Mouse (Mus musculus) heart, embryonic 12.5 days (tissue): ENCODE measurements around the gene Ifit1bl2. TPM values are rescaled to one million over a fixed set of nuclear protein-coding genes. Genes with fewer than 3 reads are reported as not detected.
"Not testable (repeated sequence)": the region's sequence is repeated elsewhere in the genome, so short reads cannot be mapped to it uniquely, and the experiment has no call there.

ENCODE experiments used
- ATAC-seq: fragments of 200-750 bp; cut with Nextera tagmentation; 2 replicates; pipeline ENCODE4 v1.8.0; 2017; ENCODE audit warnings: moderate TSS enrichment, moderate library complexity; ENCODE audit not compliant: insufficient number of reproducible peaks, low FRiP score
- H3K27ac ChIP-seq: fragments of 300-500 bp; sonication (generic); 2 replicates; pipeline ENCODE4 v1.5.1; 2016; ENCODE audit warnings: mild to moderate bottlenecking, moderate library complexity; ENCODE audit not compliant: poor library complexity, severe bottlenecking
- H3K27me3 ChIP-seq: fragments of 300-500 bp; sonication (generic); replicated peaks from 2 replicates; pipeline ENCODE4 v1.6.1; 2016; ENCODE audit warnings: mild to moderate bottlenecking, moderate library complexity
- H3K36me3 ChIP-seq: fragments of 300-500 bp; sonication (generic); 2 replicates; pipeline ENCODE4 v1.6.1; 2016; ENCODE audit warnings: mild to moderate bottlenecking, moderate library complexity
- H3K4me1 ChIP-seq: fragments of 300-500 bp; sonication (generic); replicated peaks from 2 replicates; pipeline ENCODE4 v1.6.1; 2016; ENCODE audit warnings: mild to moderate bottlenecking
- H3K4me2 ChIP-seq: fragments of 300-500 bp; sonication (generic); 2 replicates; pipeline ENCODE4 v1.6.1; 2016; ENCODE audit warnings: mild to moderate bottlenecking, moderate library complexity
- H3K4me3 ChIP-seq: fragments of 300-500 bp; sonication (generic); 2 replicates; pipeline ENCODE4 v1.5.1; 2016; ENCODE audit warnings: mild to moderate bottlenecking
- H3K9ac ChIP-seq: fragments of 300-500 bp; sonication (generic); 2 replicates; pipeline ENCODE4 v1.6.1; 2016; ENCODE audit warnings: mild to moderate bottlenecking, moderate library complexity
- H3K9me3 ChIP-seq: fragments of 300-500 bp; sonication (generic); replicated peaks from 2 replicates; pipeline ENCODE4 v1.6.1; 2016; ENCODE audit warnings: mild to moderate bottlenecking, moderate library complexity
- WGBS: fragments of 180-500 bp; shearing (Covaris S2); methylation state at CpG from one replicate; pipeline ENCODE4 v1.1.7; 2016; 5-methylcytosine and 5-hydroxymethylcytosine counted together
- polyA plus RNA-seq: library from polyadenylated mRNA; unstranded; fragments of >200 nt; fragmentation: Nextera tagmentation; extraction: Ambion mirVana; gene quantifications from 2 replicates; pipeline ENCODE4 v1.2.1, GENCODE M21; 2016

Ifit1bl2 gene
- polyA plus RNA-seq, 1 experiment from 2014 or later, result 1.0 TPM

DNA sequence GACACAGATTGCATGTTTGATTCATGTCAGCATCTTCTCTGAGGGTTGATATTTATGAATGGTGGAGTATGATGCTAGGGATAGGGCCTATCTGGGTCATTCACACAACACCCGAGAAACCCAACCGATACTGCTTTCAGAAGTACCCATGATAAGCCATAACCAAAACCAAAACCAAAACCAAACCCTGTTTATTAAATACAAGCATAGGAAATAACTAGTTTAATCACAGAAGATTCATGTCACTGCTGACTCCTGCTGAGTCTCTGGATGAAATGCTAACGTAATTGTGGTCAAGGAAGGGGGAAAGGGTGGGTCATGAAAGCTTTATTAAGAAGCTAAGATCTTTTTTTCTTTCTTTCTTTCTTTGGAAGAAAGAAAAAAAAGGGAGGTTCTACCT is 9.7 kb upstream of the Ifit1bl2 start:
- H3K27me3 ChIP-seq, result no peaks in the 10 kb centered on the region
- H3K27ac ChIP-seq, result no peak overlapping the region
- H3K9me3 ChIP-seq, result no peaks in the 10 kb centered on the region
- no peaks in the 10 kb centered on the region for H3K36me3 ChIP-seq
- ATAC-seq, result no peak
- no peak overlapping the region for H3K4me2 ChIP-seq
- no peak overlapping the region for H3K4me3 ChIP-seq
- 92% methylated on average over 3 of the region's 3 CpGs for WGBS
- H3K9ac ChIP-seq, result no peak overlapping the region
- peaks cover 5% of the 10 kb centered on the region for H3K4me1 ChIP-seq

DNA sequence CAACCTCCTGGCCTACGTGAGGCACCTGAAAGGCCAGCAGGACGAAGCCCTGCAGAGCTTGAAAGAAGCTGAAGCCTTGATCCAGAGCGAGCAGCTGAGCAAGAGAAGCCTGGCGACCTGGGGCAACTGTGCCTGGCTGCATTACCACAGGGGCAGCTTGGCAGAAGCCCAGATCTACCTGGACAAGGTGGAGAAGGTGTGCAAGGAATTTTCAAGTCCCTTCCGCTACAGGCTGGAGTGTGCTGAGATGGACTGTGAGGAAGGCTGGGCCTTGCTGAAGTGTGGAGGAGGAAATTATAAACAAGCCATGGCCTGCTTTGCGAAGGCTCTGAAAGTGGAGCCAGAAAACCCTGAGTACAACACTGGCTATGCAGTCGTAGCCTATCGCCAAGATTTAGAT is 7.1 kb upstream of the Ifit1bl2 start:
- WGBS, result 88% methylated on average over 8 of the region's 8 CpGs
- H3K9ac ChIP-seq, H3K4me2 ChIP-seq, H3K4me3 ChIP-seq, H3K27ac ChIP-seq, H3K9me3 ChIP-seq, H3K27me3 ChIP-seq, H3K4me1 ChIP-seq, ATAC-seq, H3K36me3 ChIP-seq: not testable (repeated sequence)

DNA sequence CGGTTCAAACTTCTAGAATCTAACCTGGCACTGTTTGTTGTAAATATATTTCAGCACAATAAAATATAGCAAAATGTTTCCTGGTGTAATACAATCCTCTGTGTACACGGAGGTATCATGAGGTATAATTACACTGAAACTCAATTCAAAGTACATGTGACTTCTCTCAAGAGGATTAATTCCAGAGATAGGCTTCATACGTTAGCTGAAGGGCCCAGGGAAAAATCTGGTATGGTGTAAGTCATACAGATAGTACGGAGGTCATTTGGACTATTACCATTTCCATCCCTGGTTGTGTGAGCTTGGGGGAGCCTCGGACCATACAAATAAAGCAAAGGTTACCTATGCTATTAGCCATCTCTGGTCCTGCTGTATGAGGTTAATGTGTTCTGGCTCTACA is 2.1 kb upstream of the Ifit1bl2 start:
- 72% methylated on average over 5 of the region's 5 CpGs for WGBS

DNA sequence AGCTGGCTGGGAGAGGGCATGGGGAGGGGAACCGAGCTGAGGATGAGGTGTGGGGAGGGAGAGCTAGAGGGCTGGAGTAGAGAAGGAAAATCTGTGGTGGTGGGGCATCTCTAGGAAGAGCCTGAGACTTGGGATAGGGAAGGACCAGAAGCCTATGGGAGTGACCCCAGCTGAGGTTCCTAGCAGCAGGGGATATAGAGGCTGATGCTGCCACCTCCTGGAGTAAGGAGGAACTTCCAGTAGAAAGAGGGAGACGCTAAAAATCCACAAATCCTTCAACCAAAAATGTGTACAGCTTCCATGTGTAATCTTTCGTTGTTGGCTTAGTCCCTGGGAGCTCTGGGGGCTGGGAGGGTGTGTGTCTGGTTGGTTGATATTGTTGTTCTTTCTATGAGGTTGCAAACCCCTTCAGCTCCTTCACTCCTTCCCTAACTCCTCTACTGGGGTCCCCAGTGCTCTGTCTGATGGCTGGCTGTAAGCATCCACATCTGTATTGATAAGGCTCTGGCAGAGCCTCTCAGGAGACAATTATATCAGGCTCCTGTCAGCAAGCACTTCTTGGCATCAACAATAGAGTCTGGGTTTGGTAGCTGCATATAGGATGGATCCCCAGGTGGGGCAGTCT is 3.5 kb downstream of the Ifit1bl2 start:
- Histone ChIP-seq H3K36me3 (no peaks in the 10 kb centered on the region), H3K9me3 (no peaks in the 10 kb centered on the region), H3K9ac (no peak overlapping the region), H3K4me3 (no peak overlapping the region), H3K27me3 (peaks cover 10% of the 10 kb centered on the region), H3K4me2 (no peak overlapping the region), H3K27ac (no peak overlapping the region), H3K4me1 (0 out of 2 replicates have a peak, but pooled peaks cover 5% of the 10 kb centered on the region)
- peak; percentile 59; the same call in 1 of the 2 replicates for ATAC-seq
- whole genome bisulfite sequencing, result 4% methylated on average over 3 of the region's 3 CpGs

More for the DNA sequence above, 2.1 kb upstream of the Ifit1bl2 start:
- Histone ChIP-seq H3K27ac (no peak overlapping the region), H3K9ac (no peak overlapping the region), H3K9me3 (no peaks in the 10 kb centered on the region), H3K4me1 (0 out of 2 replicates have a peak, but pooled peaks cover 5% of the 10 kb centered on the region), H3K4me3 (no peak overlapping the region), H3K36me3 (no peaks in the 10 kb centered on the region), H3K27me3 (peaks cover 9% of the 10 kb centered on the region), H3K4me2 (no peak overlapping the region)
- no peak for ATAC-seq

DNA sequence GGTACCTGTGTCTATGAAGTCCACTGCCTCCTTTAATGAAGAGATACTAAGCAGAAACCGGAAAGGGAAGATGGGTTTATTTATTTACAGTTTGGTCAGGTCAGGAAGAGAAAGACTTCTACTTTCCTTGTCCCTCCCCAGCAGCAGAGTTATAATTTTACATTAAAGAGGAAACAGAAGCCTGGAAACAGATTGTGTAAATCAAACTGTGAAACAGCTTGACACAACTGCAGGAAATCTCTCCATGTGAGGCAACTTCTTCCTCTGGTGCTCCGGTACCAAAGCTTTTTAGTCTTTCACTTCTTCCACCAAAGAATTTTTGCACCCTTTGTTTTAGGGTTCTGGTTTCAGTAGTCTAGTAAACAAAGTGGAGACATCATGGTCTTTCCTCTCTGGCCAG is 7.1 kb downstream of the Ifit1bl2 start:
- no peak overlapping the region for H3K4me3 ChIP-seq
- WGBS, result 76% methylated on average over 2 of the region's 2 CpGs
- no peak overlapping the region for H3K4me2 ChIP-seq
- no peak overlapping the region for H3K27ac ChIP-seq
- peaks cover 8% of the 10 kb centered on the region for H3K27me3 ChIP-seq
- ATAC-seq, result no peak
- H3K9me3 ChIP-seq, result no peaks in the 10 kb centered on the region
- no peak overlapping the region for H3K9ac ChIP-seq
- no peaks in the 10 kb centered on the region for H3K36me3 ChIP-seq
- H3K4me1 ChIP-seq, result no peaks in the 10 kb centered on the region

DNA sequence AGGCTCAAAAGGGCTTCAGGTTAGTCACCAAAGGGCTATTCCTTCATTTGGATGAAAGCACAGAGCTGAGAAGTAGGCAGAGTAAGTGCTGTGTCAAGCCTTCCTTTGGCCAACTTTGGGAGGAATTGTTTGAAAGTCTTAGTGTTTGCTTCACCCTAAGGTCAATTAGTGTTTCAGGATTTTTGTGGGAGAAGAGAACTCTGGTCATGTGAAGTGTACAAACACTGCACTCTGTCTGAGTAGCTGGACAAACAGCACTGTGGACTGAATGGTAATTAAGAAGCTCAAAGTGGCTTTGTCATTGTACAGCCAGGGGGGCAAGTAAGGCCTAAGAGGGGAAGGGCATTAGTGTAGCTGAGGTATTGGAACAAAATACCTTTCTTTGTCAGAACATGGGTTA is 9.1 kb downstream of the Ifit1bl2 start:
- no peaks in the 10 kb centered on the region for H3K36me3 ChIP-seq
- no peaks in the 10 kb centered on the region for H3K9me3 ChIP-seq
- no peaks in the 10 kb centered on the region for H3K27me3 ChIP-seq
- no peak overlapping the region for H3K4me2 ChIP-seq
- H3K9ac ChIP-seq, result no peak overlapping the region
- H3K27ac ChIP-seq, result no peak overlapping the region
- no peaks in the 10 kb centered on the region for H3K4me1 ChIP-seq
- no peak overlapping the region for H3K4me3 ChIP-seq
- no peak for ATAC-seq

DNA sequence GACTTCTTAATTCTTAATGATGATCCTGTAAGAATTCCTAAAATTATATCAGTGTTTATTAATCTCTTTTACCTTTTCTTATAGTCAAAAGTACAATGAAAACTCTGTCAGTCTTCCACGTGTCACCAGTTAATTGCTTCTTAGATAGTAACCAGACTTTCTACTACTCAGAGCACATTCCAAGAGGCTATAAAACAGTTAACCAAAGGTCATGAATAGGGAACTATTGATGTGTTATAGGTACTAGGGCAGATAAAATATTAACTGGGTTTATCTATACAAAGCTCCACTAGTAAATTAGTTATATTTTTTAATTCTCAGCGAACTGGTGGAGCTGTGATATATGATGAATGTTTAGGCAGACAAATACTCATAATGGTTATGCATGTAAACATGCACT is 13.0 kb downstream of the Ifit1bl2 start:
- Histone ChIP-seq H3K9me3 (no peaks in the 10 kb centered on the region), H3K4me3 (no peak overlapping the region), H3K27me3 (no peaks in the 10 kb centered on the region), H3K9ac (no peak overlapping the region), H3K27ac (no peak overlapping the region), H3K4me1 (no peaks in the 10 kb centered on the region), H3K4me2 (no peak overlapping the region), H3K36me3 (no peaks in the 10 kb centered on the region)
- WGBS, result 69% methylated on average over 2 of the region's 2 CpGs
- ATAC-seq, result no peak

DNA sequence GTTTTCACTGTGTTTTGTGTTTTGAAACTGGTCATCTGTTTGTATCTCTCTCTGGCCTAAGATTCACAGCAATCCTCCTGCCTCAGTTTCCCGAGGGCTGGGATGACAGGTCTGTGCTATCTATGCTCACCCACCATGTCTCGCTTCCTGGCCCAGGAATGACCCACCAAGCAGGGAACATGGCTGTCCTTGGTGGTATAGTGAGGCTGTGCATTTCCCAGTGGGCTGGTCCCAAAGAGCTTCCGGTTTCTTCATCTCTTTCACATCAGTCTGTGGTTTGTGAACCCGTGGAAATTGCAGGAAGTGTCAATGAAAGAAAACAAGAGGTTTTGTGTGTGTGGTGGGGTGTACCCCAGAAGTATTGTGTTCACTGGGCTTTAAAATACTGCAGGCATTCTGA is 15.9 kb downstream of the Ifit1bl2 start:
- Histone ChIP-seq H3K36me3 (no peaks in the 10 kb centered on the region), H3K4me1 (no peaks in the 10 kb centered on the region), H3K27ac (no peak overlapping the region), H3K4me3 (no peak overlapping the region), H3K4me2 (no peak overlapping the region), H3K9ac (no peak overlapping the region), H3K27me3 (no peaks in the 10 kb centered on the region), H3K9me3 (no peaks in the 10 kb centered on the region)
- ATAC-seq, result no peak
- 65% methylated on average over 4 of the region's 4 CpGs for WGBS

DNA sequence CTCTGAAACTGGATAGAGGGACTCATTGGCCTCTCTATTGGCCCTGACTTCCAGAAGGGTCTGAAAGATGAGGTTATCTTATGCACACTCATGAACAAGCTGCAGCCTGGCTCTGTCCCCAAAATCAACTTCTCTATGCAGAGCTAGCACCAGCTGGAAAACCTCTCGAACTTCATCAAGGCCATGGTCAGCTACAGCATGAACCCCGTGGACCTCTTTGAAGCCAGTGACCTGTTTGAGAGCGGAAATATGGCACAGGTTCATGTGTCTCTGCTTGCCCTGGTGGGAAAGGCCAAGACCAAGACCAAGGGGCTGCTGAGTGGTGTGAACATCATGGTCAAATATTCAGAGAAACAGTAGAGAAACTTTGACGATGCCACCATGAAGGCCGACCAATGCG is 16.8 kb downstream of the Ifit1bl2 start:
- H3K9me3 ChIP-seq, result no peaks in the 10 kb centered on the region
- no peak overlapping the region for H3K9ac ChIP-seq
- H3K27ac ChIP-seq, result no peak overlapping the region
- ATAC-seq, result no peak
- no peak overlapping the region for H3K4me2 ChIP-seq
- 87% methylated on average over 6 of the region's 6 CpGs for WGBS
- H3K36me3 ChIP-seq, result no peaks in the 10 kb centered on the region
- H3K4me1 ChIP-seq, result no peaks in the 10 kb centered on the region
- H3K27me3 ChIP-seq, result no peaks in the 10 kb centered on the region
- H3K4me3 ChIP-seq, result no peak overlapping the region

DNA sequence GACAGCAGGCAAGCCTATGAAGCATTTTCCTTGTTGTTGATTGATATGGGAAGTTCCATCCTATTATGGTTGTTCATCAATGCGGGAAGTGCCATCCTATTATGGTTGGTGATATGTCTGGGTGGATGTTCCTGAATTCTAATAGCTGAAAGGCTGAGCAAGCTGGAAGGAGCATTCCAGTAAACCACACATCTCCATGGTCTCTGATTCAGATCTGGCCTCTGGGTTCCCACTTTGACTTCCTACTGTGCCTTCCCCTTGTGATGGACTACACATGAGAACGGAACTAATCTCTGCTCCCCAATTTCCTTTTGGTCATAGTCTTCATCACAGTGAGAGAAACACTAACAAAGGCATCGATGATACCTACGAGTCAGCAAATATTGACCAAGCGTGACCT is 19.7 kb downstream of the Ifit1bl2 start:
- H3K9me3 ChIP-seq, result no peaks in the 10 kb centered on the region
- no peaks in the 10 kb centered on the region for H3K36me3 ChIP-seq
- no peak overlapping the region for H3K27ac ChIP-seq
- no peak overlapping the region for H3K4me2 ChIP-seq
- WGBS, result 84% methylated on average over 5 of the region's 5 CpGs
- H3K27me3 ChIP-seq, result no peaks in the 10 kb centered on the region
- ATAC-seq, result no peak
- H3K9ac ChIP-seq, result no peak overlapping the region
- H3K4me1 ChIP-seq, result no peaks in the 10 kb centered on the region
- no peak overlapping the region for H3K4me3 ChIP-seq

DNA sequence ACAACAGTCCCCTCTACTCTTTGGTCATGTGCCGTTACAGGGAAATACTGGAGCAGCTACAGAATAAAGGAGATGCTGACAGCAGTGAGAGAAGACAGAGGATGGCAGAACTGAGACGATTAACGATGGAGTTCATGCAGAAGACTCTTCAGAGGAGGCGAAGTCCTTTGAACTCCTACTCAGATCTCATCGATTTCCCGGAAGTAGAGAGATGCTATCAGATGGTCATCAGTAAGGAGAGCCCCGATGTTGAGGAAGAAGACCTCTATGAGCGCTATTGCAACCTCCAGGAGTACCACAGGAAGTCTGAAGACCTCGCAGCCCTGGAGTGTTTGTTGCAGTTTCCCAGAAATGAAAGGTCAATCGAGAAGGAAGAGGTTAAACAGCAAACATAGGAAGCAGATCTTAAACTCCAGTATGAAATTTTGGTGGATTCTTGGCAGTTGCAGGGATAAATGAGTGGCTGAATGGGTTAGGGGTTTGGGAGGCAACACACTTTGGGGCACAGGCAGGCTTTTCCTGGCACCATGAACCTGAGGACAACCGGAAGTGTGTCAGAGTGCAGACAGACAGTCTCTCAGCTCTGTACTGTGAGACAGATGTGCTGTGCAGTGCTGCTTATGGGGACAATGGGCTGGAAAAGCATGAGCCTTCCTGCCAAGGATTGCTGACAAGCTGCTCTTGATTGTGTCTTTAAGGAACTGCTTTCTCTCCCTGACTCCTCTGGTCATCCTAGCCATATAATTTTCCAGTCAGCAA is 28.1 kb downstream of the Ifit1bl2 start:
- H3K36me3 ChIP-seq, H3K27me3 ChIP-seq, H3K9ac ChIP-seq, H3K4me3 ChIP-seq, H3K4me1 ChIP-seq, H3K9me3 ChIP-seq, H3K27ac ChIP-seq, ATAC-seq, H3K4me2 ChIP-seq: not testable (repeated sequence)
- WGBS, result 70% methylated on average over 6 of the region's 11 CpGs

DNA sequence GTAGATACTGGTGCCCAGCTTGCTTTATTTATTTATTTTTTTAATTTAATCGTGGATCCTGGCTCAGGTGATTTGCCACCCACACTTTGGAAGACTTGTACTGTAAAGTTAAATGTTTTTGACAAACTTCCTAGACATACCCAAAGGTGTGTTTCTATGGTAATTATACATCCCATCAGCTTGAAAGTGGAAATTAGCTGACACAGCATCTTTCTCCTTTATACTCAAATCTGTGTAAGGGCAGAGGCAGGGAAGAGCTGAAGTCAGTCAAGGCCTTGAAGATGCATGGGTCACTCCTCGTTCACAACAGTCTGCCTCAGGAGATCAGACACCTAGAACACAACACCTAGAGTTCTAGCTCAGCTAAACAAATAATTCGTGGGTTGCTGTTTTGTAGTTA is 30.4 kb downstream of the Ifit1bl2 start:
- not testable (repeated sequence) for H3K27me3 ChIP-seq, H3K4me3 ChIP-seq, H3K9me3 ChIP-seq, H3K9ac ChIP-seq, H3K4me2 ChIP-seq, H3K36me3 ChIP-seq, H3K4me1 ChIP-seq, H3K27ac ChIP-seq, ATAC-seq
- 62% methylated on average over 3 of the region's 3 CpGs for whole genome bisulfite sequencing
